Mouse (Mus musculus) ES-Bruce4 (cell line): Measurements from ENCODE around the gene Cnst. TPM values are rescaled to one million over a fixed set of nuclear protein-coding genes. Genes with fewer than 3 reads are reported as not detected.

ENCODE experiments used
- H3K27ac ChIP-seq: 2 replicates; pipeline ENCODE4 v1.5.1; 2012; ENCODE audit warnings: low read length, inconsistent platforms; ENCODE audit not compliant: insufficient read depth
- H3K27me3 ChIP-seq: 2 replicates; pipeline ENCODE4 v1.6.1; 2012; ENCODE audit warnings: mild to moderate bottlenecking, low read length, inconsistent platforms; ENCODE audit not compliant: control insufficient read depth, poor library complexity, insufficient read depth, severe bottlenecking
- H3K36me3 ChIP-seq: 2 replicates; pipeline ENCODE4 v1.6.1; 2012; ENCODE audit warnings: inconsistent platforms, mild to moderate bottlenecking, low read length, moderate library complexity; ENCODE audit not compliant: control insufficient read depth, poor library complexity, insufficient read depth, severe bottlenecking
- H3K4me1 ChIP-seq: one replicate; pipeline ENCODE4 v1.8.1; 2011; ENCODE audit warnings: low read length; ENCODE audit not compliant: control insufficient read depth, insufficient read depth
- H3K4me3 ChIP-seq: 2 replicates; pipeline ENCODE4 v1.5.1; 2011; ENCODE audit warnings: low read depth, mild to moderate bottlenecking, low read length
- H3K9ac ChIP-seq: 2 replicates; pipeline ENCODE4 v1.6.1; 2012; ENCODE audit warnings: low read depth, mild to moderate bottlenecking, inconsistent platforms; ENCODE audit not compliant: poor library complexity, severe bottlenecking
- H3K9me3 ChIP-seq: replicated peaks from 2 replicates; pipeline ENCODE4 v1.6.1; 2012; ENCODE audit warnings: mild to moderate bottlenecking, low read length, inconsistent platforms; ENCODE audit not compliant: control insufficient read depth, poor library complexity, insufficient read depth, severe bottlenecking
- CTCF ChIP-seq: IDR thresholded peaks from one replicate; pipeline ENCODE4 v1.8.1; 2011; ENCODE audit warnings: low read depth, low read length
- EP300 ChIP-seq: IDR thresholded peaks from 2 replicates; pipeline ENCODE4 v1.6.1; 2011; ENCODE audit warnings: low read depth, low read length; ENCODE audit not compliant: insufficient read depth
- POLR2A ChIP-seq: IDR thresholded peaks from one replicate; pipeline ENCODE4 v1.8.1; 2011; ENCODE audit warnings: low read length; ENCODE audit not compliant: insufficient read depth
- polyA plus RNA-seq: library from polyadenylated mRNA; stranded (reverse); fragments of >200 nt; gene quantifications from 2 replicates; pipeline ENCODE4 v1.2.4, GENCODE M21; 2011; ENCODE audit warnings: low read depth; ENCODE audit not compliant: missing spikeins, insufficient read depth, insufficient read length

Cnst gene
- polyA plus RNA-seq, 1 experiment, result 10.2 TPM

DNA sequence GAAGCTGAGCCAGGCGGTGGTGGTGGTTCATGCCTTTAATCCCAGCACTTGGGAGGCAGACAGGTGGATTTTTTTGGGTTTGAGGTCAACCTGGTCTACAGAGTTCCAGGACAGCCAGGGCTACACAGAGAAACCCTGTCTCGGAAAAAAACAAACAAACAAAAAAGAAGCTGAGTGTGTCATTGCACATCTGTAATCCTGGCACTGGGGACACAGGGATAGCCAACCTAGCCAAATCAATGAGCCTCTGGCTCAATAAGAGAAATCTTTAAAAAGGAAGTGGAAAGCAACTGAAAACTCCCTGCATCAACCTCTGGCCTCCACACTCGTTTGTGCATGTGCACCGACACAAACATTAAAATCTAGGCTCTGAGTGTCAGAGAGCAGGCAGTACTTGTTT is 25.5 kb downstream of the Cnst start:
- Histone ChIP-seq H3K27ac (no peak overlapping the region), H3K4me3 (no peak overlapping the region), H3K36me3 (no peaks in the 10 kb centered on the region), H3K9me3 (no peaks in the 10 kb centered on the region), H3K9ac (no peak overlapping the region), H3K4me1 (peaks cover 7% of the 10 kb centered on the region), H3K27me3 (no peaks in the 10 kb centered on the region)
- TF ChIP-seq EP300, result no peak
- TF ChIP-seq POLR2A, result no peak
- TF ChIP-seq CTCF, result no peak

DNA sequence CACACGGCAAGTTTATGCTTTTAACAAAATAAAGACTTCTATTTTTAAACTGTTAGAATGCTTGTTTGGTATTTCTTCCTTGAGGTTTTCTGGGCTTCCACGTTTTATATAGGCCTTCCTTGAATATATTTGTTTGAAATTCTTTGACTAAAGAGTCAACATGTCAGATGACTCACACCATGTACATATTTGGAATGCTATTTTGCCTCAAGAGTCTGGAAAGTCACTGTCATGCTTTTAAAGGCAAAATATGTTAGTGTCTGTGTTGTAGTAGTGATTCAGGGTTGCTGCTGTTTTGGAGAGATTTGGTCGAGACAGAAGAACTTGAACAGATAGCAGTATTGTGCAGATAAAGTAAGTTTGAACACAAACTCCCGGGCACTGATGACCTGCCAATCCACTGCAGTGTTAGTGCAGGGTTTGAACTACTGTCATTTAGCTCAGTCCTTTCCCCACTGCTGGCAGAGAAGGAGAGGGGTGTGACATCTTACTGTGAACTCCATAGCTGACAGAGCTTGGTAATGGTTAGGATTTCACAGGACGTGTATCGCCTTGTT is 27.6 kb downstream of the Cnst start:
- Histone ChIP-seq H3K9me3 (no peaks in the 10 kb centered on the region), H3K27ac (no peak overlapping the region), H3K9ac (no peak overlapping the region), H3K36me3 (no peaks in the 10 kb centered on the region), H3K4me1 (peaks cover 2% of the 10 kb centered on the region), H3K27me3 (no peaks in the 10 kb centered on the region), H3K4me3 (no peak overlapping the region)
- no peak for TF ChIP-seq POLR2A
- TF ChIP-seq EP300, result no peak
- no peak for TF ChIP-seq CTCF

DNA sequence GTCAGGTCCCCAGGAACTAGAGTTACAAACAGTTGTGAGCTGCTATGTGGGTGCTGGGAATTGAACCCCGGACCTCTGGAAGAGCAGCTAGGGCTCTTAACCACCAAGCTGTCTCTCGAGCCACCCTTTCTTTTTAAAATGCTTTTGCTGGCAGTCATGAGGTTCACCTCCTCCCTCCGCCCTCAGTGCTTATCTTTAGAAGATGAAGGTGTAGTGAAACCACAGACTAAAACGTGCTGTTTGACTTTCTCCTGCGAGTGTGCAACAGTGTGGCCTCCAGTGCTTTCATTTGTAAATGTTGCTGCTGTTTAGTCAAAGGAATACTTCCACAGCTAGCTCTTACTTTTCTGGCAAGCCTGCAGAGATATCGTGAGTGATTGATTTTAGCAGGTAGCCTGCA is 32.5 kb downstream of the Cnst start:
- Histone ChIP-seq H3K4me1 (peaks cover 2% of the 10 kb centered on the region), H3K36me3 (no peaks in the 10 kb centered on the region)
- TF ChIP-seq POLR2A (no peak), EP300 (no peak), CTCF (no peak)

DNA sequence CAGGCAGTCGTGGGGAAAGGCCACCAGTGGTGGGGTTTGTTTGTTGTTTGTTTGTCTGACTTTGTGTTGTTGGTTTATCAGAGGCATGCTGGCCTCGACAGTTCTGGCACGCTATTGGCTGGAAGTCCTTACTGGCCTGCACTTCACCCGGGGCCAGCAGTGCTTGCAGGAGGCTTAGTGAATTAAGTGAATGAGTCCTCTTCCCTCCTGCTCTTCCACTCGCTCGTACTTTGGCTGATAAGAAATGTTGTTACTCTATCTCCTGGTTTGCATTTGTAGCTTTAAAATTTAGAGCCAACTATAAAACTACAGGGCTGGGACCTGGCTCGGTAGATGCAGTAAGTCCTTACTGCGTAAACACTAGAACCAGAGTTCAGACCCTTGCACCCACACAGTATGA is 34.0 kb downstream of the Cnst start:
- H3K4me3 ChIP-seq, result no peak overlapping the region
- H3K9me3 ChIP-seq, result no peaks in the 10 kb centered on the region
- peaks cover 2% of the 10 kb centered on the region for H3K4me1 ChIP-seq
- H3K27ac ChIP-seq, result no peak overlapping the region
- no peak overlapping the region for H3K9ac ChIP-seq
- TF ChIP-seq EP300 (no peak), CTCF (no peak), POLR2A (no peak)
- H3K36me3 ChIP-seq, result no peaks in the 10 kb centered on the region
- H3K27me3 ChIP-seq, result no peaks in the 10 kb centered on the region

More for the DNA sequence above, 32.5 kb downstream of the Cnst start:
- Histone ChIP-seq H3K27me3 (no peaks in the 10 kb centered on the region), H3K9ac (no peak overlapping the region), H3K9me3 (no peaks in the 10 kb centered on the region), H3K27ac (no peak overlapping the region), H3K4me3 (no peak overlapping the region)

DNA sequence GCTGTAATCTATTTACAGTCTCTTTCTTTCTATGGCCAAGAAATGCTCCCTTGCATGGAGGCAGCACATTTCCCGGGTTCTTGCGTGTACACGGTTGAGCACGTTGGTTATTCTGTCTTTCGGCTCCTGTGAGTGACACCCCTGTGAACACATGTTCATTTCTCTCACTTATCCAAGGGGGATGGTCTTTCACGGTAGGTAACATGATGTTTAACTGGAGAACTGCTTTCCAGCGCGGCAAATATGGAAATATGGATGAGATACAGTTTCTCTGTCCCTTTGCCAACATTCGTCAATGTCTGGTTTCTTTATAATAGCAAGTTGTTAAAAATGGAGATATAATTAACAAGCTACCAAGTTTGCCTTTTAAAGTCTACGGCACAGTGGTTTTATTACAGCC is 35.3 kb downstream of the Cnst start:
- no peak overlapping the region for H3K9ac ChIP-seq
- TF ChIP-seq EP300 (no peak), POLR2A (no peak), CTCF (no peak)

DNA sequence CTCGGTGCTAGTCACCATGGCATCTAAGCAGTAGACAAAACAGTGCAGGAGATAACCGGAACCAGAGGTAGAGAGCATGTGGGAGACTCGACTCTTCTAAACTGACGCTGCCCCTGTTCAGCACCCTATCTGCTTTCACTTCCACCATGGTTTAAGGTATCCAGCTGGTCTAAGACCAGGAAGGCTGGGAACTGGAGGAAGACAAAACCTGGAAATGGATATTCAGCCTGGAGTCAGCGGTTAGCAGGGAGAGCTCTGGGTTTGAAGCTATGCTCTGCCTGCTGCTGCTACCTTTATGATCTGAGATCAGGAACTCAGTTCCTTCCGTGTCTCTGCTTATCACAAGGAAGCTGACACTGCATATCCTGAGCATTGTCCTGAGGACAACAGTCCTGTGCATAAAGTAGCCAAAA is 35.9 kb downstream of the Cnst start:
- Histone ChIP-seq H3K9me3 (no peaks in the 10 kb centered on the region), H3K4me1 (peaks cover 2% of the 10 kb centered on the region), H3K9ac (no peak overlapping the region), H3K27ac (no peak overlapping the region), H3K27me3 (no peaks in the 10 kb centered on the region), H3K4me3 (no peak overlapping the region), H3K36me3 (no peaks in the 10 kb centered on the region)
- no peak for TF ChIP-seq CTCF
- no peak for TF ChIP-seq POLR2A
- TF ChIP-seq EP300, result no peak

More for the DNA sequence above, 35.3 kb downstream of the Cnst start:
- Histone ChIP-seq H3K4me1 (peaks cover 2% of the 10 kb centered on the region), H3K9me3 (no peaks in the 10 kb centered on the region), H3K4me3 (no peak overlapping the region), H3K36me3 (no peaks in the 10 kb centered on the region), H3K27me3 (no peaks in the 10 kb centered on the region), H3K27ac (no peak overlapping the region)
